Mouse (Mus musculus) stomach, embryonic 15.5 days (tissue): ENCODE measurements at regions not wholly inside any gene's neighbourhood (a gene's known extent, or its start where the extent isn't known, plus 50 kb on each side); places are given as distances from the start of the nearest gene placed in this dataset.

ENCODE experiments used
- ATAC-seq: fragments of 200-750 bp; cut with Nextera tagmentation; 2 replicates; pipeline ENCODE4 v1.8.0; 2017; ENCODE audit warnings: low read depth, moderate number of reproducible peaks, moderate TSS enrichment; ENCODE audit not compliant: insufficient read depth, low FRiP score
- H3K27ac ChIP-seq: fragments of 300-500 bp; sonication (generic); 2 replicates; pipeline ENCODE4 v1.5.1; 2015; ENCODE audit warnings: mild to moderate bottlenecking, inconsistent platforms
- H3K27me3 ChIP-seq: fragments of 300-500 bp; sonication (generic); replicated peaks from 2 replicates; pipeline ENCODE4 v1.6.1; 2015; ENCODE audit warnings: inconsistent platforms
- H3K36me3 ChIP-seq: fragments of 300-500 bp; sonication (generic); 2 replicates; pipeline ENCODE4 v1.6.1; 2015; ENCODE audit warnings: inconsistent platforms
- H3K4me1 ChIP-seq: fragments of 300-500 bp; sonication (generic); 2 replicates; pipeline ENCODE4 v1.6.1; 2015; ENCODE audit warnings: inconsistent platforms
- H3K4me2 ChIP-seq: fragments of 300-500 bp; sonication (generic); 2 replicates; pipeline ENCODE4 v1.6.1; 2015; ENCODE audit warnings: mild to moderate bottlenecking, inconsistent platforms
- H3K4me3 ChIP-seq: fragments of 300-500 bp; sonication (generic); replicated peaks from 2 replicates; pipeline ENCODE4 v1.5.1; 2015; ENCODE audit warnings: inconsistent platforms
- H3K9ac ChIP-seq: fragments of 300-500 bp; sonication (generic); 2 replicates; pipeline ENCODE4 v1.6.1; 2015; ENCODE audit warnings: inconsistent platforms
- H3K9me3 ChIP-seq: fragments of 300-500 bp; sonication (generic); 2 replicates; pipeline ENCODE4 v1.6.1; 2016; ENCODE audit warnings: inconsistent platforms
- WGBS: fragments of 180-500 bp; shearing (Covaris S2); methylation state at CpG from one replicate; pipeline ENCODE4 v1.1.7; 2015; 5-methylcytosine and 5-hydroxymethylcytosine counted together

DNA sequence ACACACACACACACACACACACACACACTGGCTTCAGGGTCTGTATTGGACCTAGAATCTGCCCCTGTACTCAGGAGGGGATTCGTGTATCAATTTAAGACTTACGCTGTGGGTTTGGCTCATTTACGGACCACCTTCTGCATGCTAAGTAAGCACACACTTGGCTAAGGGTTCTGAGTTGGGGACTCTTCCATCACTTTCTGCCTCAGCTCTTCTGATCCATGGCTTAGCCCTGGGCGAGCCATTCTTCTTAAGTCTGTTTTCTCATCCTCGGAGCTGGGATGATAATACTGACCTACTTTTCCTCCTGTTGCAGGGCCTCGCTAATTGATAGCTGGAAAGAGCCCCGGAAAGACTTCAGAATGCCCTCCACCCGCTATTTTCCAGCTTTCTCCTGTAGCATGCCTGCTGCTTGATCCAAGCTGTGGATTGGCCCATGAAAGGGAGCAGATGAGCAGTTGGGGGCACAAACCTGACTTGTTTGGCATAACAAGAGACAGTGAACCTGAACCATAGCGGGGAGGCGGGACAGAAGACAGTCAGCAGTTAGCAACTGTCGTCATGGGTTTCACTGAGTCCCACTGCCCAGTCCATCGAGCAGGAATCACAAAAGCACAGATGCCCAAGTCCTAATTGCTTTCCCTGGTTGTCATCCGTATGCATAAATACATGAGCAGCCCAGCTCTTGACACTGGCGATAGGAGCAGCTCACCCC, 294.9 kb upstream of the Stt3b start:
- no peaks in the 10 kb centered on the region for H3K4me1 ChIP-seq
- no peaks in the 10 kb centered on the region for H3K27me3 ChIP-seq
- H3K9ac ChIP-seq: no peak overlapping the region
- no peaks in the 10 kb centered on the region for H3K36me3 ChIP-seq
- 79% methylated on average over 14 of the region's 14 CpGs for WGBS
- no peak for ATAC-seq
- no peaks in the 10 kb centered on the region for H3K9me3 ChIP-seq
- no peak overlapping the region for H3K27ac ChIP-seq
- no peak overlapping the region for H3K4me2 ChIP-seq
- no peak overlapping the region for H3K4me3 ChIP-seq

DNA sequence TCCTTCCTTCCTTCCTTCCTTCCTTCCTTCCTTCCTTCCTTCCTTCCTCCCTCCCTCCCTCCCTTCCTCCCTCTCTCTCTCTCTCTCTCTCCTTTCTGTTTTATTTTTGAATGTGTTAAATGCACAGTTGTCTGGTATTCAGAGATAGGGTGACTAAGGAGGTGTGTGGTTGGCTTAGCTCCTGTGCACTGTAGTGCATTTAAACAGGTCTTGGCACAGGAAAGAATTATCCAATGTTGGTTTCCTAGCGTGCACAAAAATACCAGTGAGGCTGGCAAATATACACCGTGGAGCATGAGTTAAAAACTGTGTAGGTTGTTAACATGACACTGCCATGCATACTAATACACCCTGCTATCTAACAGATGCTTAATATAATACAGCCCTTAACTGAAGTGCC, 297.7 kb upstream of the Stt3b start:
- no peaks in the 10 kb centered on the region for H3K36me3 ChIP-seq
- no peak overlapping the region for H3K4me2 ChIP-seq
- H3K4me1 ChIP-seq: no peaks in the 10 kb centered on the region
- WGBS: 67% methylated on average over 2 of the region's 2 CpGs
- H3K9ac ChIP-seq: no peak overlapping the region
- no peak overlapping the region for H3K4me3 ChIP-seq
- no peaks in the 10 kb centered on the region for H3K9me3 ChIP-seq
- ATAC-seq: no peak
- no peaks in the 10 kb centered on the region for H3K27me3 ChIP-seq
- no peak overlapping the region for H3K27ac ChIP-seq

DNA sequence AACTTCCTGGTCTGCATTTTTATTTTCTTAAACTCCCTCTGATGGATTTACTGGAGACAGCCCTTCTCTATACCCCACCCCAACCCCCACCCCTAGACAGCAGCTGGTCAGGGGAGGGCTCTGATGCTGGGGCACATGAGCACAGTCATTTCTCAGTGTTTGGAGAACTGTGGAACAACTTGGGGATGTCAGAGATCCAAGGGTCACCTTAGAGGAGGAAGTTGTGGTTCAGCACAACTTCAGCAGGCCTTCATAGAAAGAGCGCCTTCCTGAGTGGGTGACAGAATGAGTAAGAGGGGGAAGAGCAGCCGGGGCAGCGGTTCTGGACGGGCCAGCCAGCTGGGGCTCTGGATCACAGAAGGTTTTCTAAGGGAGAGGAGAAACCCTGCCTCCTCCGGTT, 298.2 kb upstream of the Stt3b start:
- WGBS: 81% methylated on average over 5 of the region's 5 CpGs
- H3K9me3 ChIP-seq: no peaks in the 10 kb centered on the region
- no peaks in the 10 kb centered on the region for H3K4me1 ChIP-seq
- ATAC-seq: no peak
- no peak overlapping the region for H3K27ac ChIP-seq
- H3K4me2 ChIP-seq: no peak overlapping the region
- H3K36me3 ChIP-seq: no peaks in the 10 kb centered on the region
- no peaks in the 10 kb centered on the region for H3K27me3 ChIP-seq
- H3K9ac ChIP-seq: no peak overlapping the region
- H3K4me3 ChIP-seq: no peak overlapping the region

- Histone ChIP-seq H3K9me3 (no peaks in the 10 kb centered on the region), H3K36me3 (no peaks in the 10 kb centered on the region), H3K4me1 (no peaks in the 10 kb centered on the region), H3K4me2 (no peak overlapping the region), H3K9ac (no peak overlapping the region), H3K4me3 (no peak overlapping the region), H3K27ac (no peak overlapping the region), H3K27me3 (no peaks in the 10 kb centered on the region)
- ATAC-seq: no peak
- WGBS: 78% methylated on average over 5 of the region's 5 CpGs
Measured at GRCm38 (mm10) chr9:115609904-115610303, 299.4 kb upstream of the Gadl1 start.

GRCm38 (mm10) chr9:115611713-115612112, 297.5 kb upstream of the Gadl1 start:
- 87% methylated on average over 5 of the region's 5 CpGs for WGBS
- Histone ChIP-seq H3K27ac (no peak overlapping the region), H3K9me3 (no peaks in the 10 kb centered on the region), H3K36me3 (no peaks in the 10 kb centered on the region), H3K4me1 (no peaks in the 10 kb centered on the region), H3K4me2 (no peak overlapping the region), H3K4me3 (no peak overlapping the region), H3K9ac (no peak overlapping the region), H3K27me3 (no peaks in the 10 kb centered on the region)
- ATAC-seq: no peak

- no peaks in the 10 kb centered on the region for H3K27me3 ChIP-seq
- no peak overlapping the region for H3K4me3 ChIP-seq
- 54% methylated on average over 6 of the region's 6 CpGs for WGBS
- no peak overlapping the region for H3K27ac ChIP-seq
- H3K9me3 ChIP-seq: no peaks in the 10 kb centered on the region
- no peaks in the 10 kb centered on the region for H3K36me3 ChIP-seq
- ATAC-seq: no peak
- no peaks in the 10 kb centered on the region for H3K4me1 ChIP-seq
- H3K4me2 ChIP-seq: no peak overlapping the region
- H3K9ac ChIP-seq: no peak overlapping the region
Measured at GRCm38 (mm10) chr9:115612908-115613307, 296.3 kb upstream of the Gadl1 start.

DNA sequence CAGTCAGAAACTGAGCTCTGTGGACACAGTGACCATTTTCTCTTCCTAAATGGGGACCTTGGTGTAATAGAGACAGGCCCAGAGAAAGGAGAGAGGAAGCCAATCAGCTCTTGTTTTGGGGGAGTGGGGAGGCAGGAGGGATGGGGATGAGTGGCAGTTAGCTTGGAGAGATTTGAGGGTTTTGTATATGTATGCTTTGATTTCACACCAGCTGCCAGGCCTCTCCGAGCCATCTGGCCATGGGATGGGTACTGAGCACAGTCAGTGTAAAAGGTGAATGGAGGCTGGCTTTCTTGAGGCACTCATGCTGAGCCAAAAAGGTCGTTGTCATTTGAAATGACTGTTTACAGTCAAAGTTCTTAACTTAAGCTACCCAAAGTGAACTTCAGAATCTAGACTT, 295.2 kb upstream of the Gadl1 start:
- WGBS: 58% methylated on average over 2 of the region's 2 CpGs
- Histone ChIP-seq H3K9ac (no peak overlapping the region), H3K27me3 (no peaks in the 10 kb centered on the region), H3K36me3 (no peaks in the 10 kb centered on the region), H3K27ac (no peak overlapping the region), H3K4me1 (no peaks in the 10 kb centered on the region), H3K9me3 (no peaks in the 10 kb centered on the region), H3K4me3 (no peak overlapping the region), H3K4me2 (no peak overlapping the region)
- no peak for ATAC-seq

GRCm38 (mm10) chr9:115617909-115618308, 291.3 kb upstream of the Gadl1 start:
- H3K36me3 ChIP-seq: no peaks in the 10 kb centered on the region
- H3K27me3 ChIP-seq: no peaks in the 10 kb centered on the region
- H3K9ac ChIP-seq: no peak overlapping the region
- no peak overlapping the region for H3K4me3 ChIP-seq
- 58% methylated on average over 6 of the region's 6 CpGs for WGBS
- no peak overlapping the region for H3K27ac ChIP-seq
- H3K4me2 ChIP-seq: no peak overlapping the region
- no peaks in the 10 kb centered on the region for H3K4me1 ChIP-seq
- ATAC-seq: no peak
- no peaks in the 10 kb centered on the region for H3K9me3 ChIP-seq

DNA sequence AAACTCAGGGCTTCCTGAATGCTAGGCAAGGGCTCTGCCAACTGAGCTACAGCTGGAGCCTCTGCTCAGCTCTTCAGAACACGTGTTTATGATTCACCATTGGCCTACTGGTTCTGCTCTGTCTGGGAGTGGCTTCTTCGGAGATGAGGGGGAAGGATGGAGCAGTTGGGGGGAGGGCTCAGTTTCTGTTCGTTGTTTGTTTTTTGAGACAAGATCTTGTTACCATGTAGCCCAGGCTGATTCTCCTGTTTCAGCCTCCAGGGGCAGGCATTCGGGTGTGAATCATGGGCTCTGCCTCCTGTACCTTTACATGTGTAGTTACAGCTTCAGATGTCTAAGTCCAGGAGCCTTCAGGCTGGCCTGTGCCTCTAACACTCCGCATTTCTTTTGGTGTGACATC, 285.3 kb upstream of the Gadl1 start:
- H3K4me1 ChIP-seq: no peaks in the 10 kb centered on the region
- H3K4me2 ChIP-seq: no peak overlapping the region
- H3K4me3 ChIP-seq: no peak overlapping the region
- 40% methylated on average over 5 of the region's 5 CpGs for WGBS
- H3K27ac ChIP-seq: no peak overlapping the region
- H3K36me3 ChIP-seq: no peaks in the 10 kb centered on the region
- no peak for ATAC-seq
- no peaks in the 10 kb centered on the region for H3K27me3 ChIP-seq
- H3K9me3 ChIP-seq: no peaks in the 10 kb centered on the region
- H3K9ac ChIP-seq: no peak overlapping the region

GRCm38 (mm10) chr9:115624721-115625496, 284.3 kb upstream of the Gadl1 start:
- no peaks in the 10 kb centered on the region for H3K4me1 ChIP-seq
- 73% methylated on average over 15 of the region's 15 CpGs for WGBS
- no peak overlapping the region for H3K4me2 ChIP-seq
- H3K36me3 ChIP-seq: no peaks in the 10 kb centered on the region
- no peak overlapping the region for H3K9ac ChIP-seq
- H3K27ac ChIP-seq: no peak overlapping the region
- H3K4me3 ChIP-seq: no peak overlapping the region
- no peaks in the 10 kb centered on the region for H3K9me3 ChIP-seq
- no peaks in the 10 kb centered on the region for H3K27me3 ChIP-seq
- ATAC-seq: no peak

- Histone ChIP-seq H3K27ac (no peak overlapping the region), H3K27me3 (no peaks in the 10 kb centered on the region), H3K4me2 (no peak overlapping the region), H3K4me1 (no peaks in the 10 kb centered on the region), H3K9me3 (no peaks in the 10 kb centered on the region), H3K4me3 (no peak overlapping the region), H3K9ac (no peak overlapping the region), H3K36me3 (no peaks in the 10 kb centered on the region)
- WGBS: 67% methylated on average over 3 of the region's 3 CpGs
- no peak for ATAC-seq
Measured at GRCm38 (mm10) chr9:115627551-115627950, 281.7 kb upstream of the Gadl1 start.

- Histone ChIP-seq H3K27ac (no peak overlapping the region), H3K9ac (no peak overlapping the region), H3K27me3 (no peaks in the 10 kb centered on the region), H3K36me3 (no peaks in the 10 kb centered on the region), H3K4me2 (no peak overlapping the region), H3K9me3 (no peaks in the 10 kb centered on the region), H3K4me1 (no peaks in the 10 kb centered on the region), H3K4me3 (no peak overlapping the region)
- ATAC-seq: no peak
- WGBS: 64% methylated on average over 6 of the region's 6 CpGs
Measured at GRCm38 (mm10) chr9:115637114-115637513, 272.1 kb upstream of the Gadl1 start.
